Mouse (Mus musculus) cerebellum, adult 2 months (tissue): ENCODE results near the gene Ddx39b.

Source experiments
- CTCF ChIP-seq: fragments of 200-500 bp; IDR thresholded peaks from 2 replicates; pipeline ENCODE4 v1.5.1; 2011; ENCODE audit warnings: low read depth, mild to moderate bottlenecking, control low read depth, low read length, moderate library complexity, borderline replicate concordance; ENCODE audit not compliant: insufficient read depth
- POLR2A ChIP-seq: fragments of 200-500 bp; IDR thresholded peaks from 2 replicates; pipeline ENCODE4 v1.6.1; 2011; ENCODE audit warnings: low read length, control low read depth, borderline replicate concordance; ENCODE audit not compliant: insufficient read depth

GRCm38 (mm10) chr17:35261651-35262050, 20.1 kb downstream of the Ddx39b start:
- TF ChIP-seq POLR2A (no peak), CTCF (no peak)
